Mouse (Mus musculus): Measurements from ENCODE around the gene Fbxo40.

DNA sequence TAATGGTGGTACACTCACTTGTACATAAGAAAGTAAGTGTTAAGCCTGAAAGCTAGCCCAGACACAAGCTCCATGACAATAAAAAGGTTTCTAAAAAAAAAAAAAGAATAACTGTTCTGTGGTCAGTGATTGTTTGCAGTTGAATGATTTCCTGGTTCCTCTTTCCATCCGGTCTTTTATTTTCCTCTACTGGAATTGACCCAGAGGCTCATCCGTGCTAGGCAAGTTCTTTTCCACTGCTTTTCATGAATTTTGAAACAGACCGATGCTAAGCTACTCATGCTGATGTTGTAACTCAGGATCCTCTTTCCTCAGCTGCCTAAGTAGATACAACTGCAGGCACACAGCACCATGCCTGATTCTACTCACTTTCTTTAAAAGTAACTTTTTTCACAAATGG is 69.9 kb downstream of the Fbxo40 start:
- TF ChIP-seq GATA1 (IDR thresholded peaks at IDR 0.05; ENCODE audit: borderline replicate concordance, low read length): no peak
- TF ChIP-seq FLI1 (IDR thresholded peaks at IDR 0.05; ENCODE audit: low read length): no peak

All from megakaryocyte, embryonic 14.5 days (primary cell).